Mouse (Mus musculus) CD4-positive, CD25-positive, alpha-beta regulatory T cell, adult 4 months (primary cell): ENCODE results near the gene AC124108.1. TPM values are rescaled to one million over a fixed set of nuclear protein-coding genes. Genes with fewer than 3 reads are reported as not detected.
A peak's percentile ranks its signal among the peaks of the same experiment; 100 is the strongest.
"Not testable (repeated sequence)": the region's sequence is repeated elsewhere in the genome, so short reads cannot be mapped to it uniquely, and the experiment has no call there.

Experiments used
- ATAC-seq: one replicate; pipeline ENCODE4 v1.8.0; 2017
- polyA plus RNA-seq, 2 experiments: library from polyadenylated mRNA; unstranded; fragments of 100-300 nt; shearing (Covaris generic); gene quantifications; one replicate each; pipeline ENCODE4 v1.2.1; 2017

Gene AC124108.1
- not detected for polyA plus RNA-seq

- ATAC-seq: no peak
These were observed at the start of gene AC124108.1, which contains the start of gene Lemd1 for GRCm38 (mm10) chr1:132191093-132191785. Gene AC124108.1, plus strand, starts transcription at chr1:132191457. Gene Lemd1, plus strand, starts transcription at chr1:132191431.

- no peak for ATAC-seq
These were observed 49.5 kb upstream of the AC124108.1 start for GRCm38 (mm10) chr1:132141753-132142152.

DNA sequence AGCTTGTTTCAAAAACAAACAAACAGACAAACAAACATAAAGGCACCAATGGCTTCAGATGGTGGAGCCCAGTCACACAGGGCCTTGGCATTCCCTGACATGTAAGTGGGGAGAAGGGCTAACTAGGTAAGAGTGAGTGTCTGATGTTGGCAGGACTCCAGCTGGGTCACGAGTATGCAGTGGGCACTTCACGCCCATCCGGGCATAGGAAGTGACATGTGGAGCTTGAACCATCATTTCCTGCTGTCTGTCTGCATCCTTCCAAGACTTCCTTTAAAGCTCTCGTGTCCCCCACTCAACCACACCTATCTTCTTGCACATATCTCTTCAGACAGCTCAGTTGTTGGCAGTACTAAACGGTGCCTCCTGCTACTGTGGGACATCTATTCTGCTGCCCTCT, 48.2 kb upstream of the AC124108.1 start:
- ATAC-seq: no peak

- ATAC-seq: no peak
These were observed 47.5 kb upstream of the AC124108.1 start for GRCm38 (mm10) chr1:132143730-132144129.

- ATAC-seq: no peak
These were observed 47.0 kb upstream of the AC124108.1 start for GRCm38 (mm10) chr1:132144223-132144622.

DNA sequence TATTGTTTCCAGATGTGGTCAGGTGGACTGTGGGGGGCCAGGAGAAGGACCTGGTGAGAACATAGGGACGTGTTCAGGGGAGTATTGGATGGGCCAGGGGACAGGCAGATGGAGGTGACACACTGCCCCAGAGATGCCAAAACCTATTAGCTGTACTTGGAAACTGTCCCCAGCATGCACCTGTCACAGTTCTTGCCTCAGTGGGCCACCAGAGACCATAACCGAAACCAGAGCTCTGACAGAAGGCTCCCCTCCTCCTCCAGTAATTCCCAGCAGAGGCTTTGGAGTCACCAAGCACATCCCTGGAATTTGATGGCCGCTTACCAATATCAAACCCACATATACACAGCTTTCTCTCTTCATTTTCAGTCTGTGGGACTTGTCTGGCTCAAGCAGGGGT, 46.4 kb upstream of the AC124108.1 start:
- no peak for ATAC-seq

DNA sequence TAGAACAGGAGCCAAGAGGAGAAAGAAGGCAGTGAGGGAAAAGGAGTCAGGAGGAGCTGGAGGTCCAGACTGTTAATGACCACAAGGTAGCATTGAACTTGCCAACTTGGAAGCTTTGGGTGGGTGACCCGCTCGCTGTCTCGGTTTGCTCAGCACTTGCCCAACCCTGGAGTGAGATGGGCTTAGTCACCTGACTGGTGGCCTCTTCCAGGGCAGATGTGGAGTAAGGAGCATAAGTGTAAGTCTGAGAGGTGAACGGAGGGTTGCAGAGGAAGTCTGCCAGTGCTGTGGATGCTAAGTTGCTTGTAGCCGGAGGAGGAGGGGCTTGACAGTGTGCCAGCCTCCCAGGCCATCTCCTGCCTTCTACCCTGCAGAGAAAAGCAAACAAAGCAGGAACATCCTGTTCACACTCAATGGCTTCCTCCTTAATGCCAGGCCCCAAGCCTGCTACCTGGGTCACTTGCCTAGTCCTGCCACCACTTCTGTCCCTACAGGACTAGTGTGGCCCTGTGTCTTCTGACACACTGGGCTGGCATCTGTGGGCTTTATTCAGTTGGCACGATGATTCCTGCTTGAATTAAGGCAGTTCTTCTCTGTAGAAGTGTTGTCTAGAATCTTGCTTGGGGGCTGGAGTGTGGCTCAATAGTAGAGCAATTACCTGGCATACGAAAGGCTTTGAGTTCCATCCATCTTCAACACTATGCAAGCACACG, 45.1 kb upstream of the AC124108.1 start:
- no peak for ATAC-seq

- ATAC-seq: no peak
These were observed 41.8 kb upstream of the AC124108.1 start for GRCm38 (mm10) chr1:132149410-132149809.

DNA sequence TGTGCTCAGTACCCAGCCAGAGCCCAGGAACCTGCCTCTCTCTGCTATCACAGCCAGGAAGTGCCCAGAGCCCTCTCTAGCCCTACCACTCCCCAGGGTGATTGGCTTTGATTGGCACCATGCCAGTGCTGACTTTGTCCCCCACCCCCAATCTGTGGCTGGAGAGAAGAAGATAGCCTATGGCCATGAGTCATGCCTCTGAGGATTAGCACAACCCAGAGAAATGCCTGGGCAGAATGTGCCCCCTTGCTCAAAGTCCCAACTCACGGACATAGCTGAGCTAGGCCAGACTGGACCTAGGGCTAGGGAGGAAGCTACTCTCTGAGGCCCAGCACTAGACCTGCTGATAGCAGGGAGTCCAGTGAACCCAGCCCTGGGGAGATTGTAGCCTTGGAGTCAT, 41.1 kb upstream of the AC124108.1 start:
- ATAC-seq: no peak

- ATAC-seq: no peak
These were observed 40.2 kb upstream of the AC124108.1 start for GRCm38 (mm10) chr1:132150817-132151601.

DNA sequence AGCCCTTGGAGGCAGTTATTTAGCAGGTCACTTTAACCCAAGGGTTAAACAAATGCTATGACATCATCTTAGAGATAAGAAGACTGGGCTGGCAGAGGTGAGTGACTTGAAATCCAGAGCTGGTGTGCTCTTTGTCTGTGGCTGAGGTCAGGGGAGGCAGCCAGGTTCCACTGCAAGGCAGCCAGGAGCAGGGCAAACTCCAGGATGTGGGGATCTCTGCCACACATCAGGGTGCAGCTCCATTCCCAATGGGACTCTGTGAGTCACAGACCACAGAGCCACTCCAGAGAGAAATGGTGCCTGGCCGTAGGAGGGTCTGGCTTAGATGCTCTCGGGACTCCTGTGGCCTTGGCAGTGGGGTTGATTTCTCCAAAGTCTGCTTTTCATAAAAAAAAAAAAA, 39.3 kb upstream of the AC124108.1 start:
- ATAC-seq: no peak

DNA sequence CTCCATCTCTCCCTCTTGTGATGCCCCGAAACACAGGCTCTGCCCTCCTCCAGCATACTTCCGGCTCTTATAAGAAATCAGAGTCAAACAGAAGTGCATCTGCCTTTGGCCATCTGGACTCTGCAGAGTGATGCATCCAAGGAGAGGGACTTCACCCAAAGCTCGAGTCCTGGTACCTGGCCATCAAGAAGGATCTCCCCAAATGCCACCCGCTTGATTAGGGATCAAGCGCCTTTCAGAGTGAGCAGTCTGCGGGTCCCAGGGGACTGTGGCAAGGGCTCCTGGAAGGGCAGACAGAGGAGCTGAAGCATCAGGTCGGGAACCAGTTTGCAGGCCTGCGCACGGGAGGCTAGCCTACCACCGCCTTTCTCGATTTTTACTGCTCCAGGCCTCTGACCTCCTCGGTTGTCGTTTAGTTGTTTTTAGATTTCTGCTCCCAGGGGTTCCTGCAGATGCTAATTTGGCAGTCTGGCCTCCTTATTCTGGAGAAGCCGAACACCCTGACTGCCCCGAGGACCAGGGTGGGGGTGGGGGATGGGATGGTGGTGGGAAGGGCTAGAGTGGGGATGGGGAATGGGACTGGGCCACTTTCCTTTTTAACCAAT, 38.1 kb upstream of the AC124108.1 start:
- no peak for ATAC-seq

GRCm38 (mm10) chr1:132153691-132154090, 37.6 kb upstream of the AC124108.1 start:
- ATAC-seq: no peak

- ATAC-seq: peak; percentile 87
These were observed 35.5 kb upstream of the AC124108.1 start for GRCm38 (mm10) chr1:132155737-132156136.

DNA sequence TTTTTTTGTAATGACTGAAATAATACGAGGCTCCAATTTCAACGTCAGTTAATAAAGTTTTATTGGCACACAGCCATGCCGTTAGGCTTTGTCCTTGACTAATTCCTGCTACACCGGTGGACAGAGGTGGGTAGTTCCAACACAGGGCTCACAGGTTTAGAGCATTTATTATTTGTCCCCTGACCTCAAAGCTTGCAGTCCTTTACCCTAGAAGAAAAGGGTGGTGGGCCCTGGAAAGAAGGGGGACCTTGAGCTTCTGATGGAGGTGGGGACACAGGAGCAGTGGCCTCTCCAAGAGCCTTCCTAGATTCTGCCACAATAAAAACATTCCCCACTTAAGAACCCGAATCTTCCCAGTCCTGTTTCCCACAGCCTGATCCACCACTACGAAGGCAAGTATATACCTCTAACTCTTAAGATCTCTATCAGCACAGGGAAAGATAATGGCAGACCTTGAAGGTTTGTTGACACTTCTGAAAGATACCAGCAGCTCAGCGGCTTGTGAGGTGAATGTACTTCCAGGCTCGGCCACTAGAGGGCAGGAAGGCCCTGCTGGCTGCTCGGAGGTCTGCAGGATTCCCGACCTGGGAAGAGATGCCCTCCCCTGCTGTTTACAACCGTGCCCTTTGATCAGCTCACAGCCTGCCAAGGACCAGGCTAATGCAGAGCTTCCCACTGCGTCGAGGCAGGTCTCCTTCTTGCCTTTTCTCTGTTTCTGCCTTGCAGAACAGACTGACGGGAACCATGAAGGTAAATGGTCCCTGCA, 34.1 kb upstream of the AC124108.1 start:
- peak; percentile 63 for ATAC-seq

GRCm38 (mm10) chr1:132157808-132158207, 33.4 kb upstream of the AC124108.1 start:
- ATAC-seq: no peak

DNA sequence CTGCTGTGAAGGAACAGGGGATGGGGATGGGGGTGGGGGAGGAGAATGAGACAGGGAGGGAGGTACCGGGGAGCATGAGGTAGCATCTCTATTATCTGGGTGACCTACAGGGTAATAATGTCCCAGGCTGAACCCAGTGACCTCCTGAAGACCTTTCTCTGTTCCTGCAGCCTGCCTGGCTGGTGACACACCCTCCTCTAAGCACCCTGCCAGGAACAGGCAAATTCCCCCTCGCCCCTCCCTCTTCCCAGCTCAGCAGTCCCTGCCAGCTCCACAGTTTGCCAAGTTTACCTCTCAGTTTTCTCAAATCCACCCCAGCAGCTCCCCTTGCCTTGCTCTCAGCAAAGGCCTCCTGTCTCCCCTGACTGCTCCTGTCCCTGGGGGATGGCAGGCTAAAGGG, 32.5 kb upstream of the AC124108.1 start:
- no peak for ATAC-seq

- ATAC-seq: no peak
These were observed 31.6 kb upstream of the AC124108.1 start for GRCm38 (mm10) chr1:132159681-132160080.

- no peak for ATAC-seq
These were observed 29.9 kb upstream of the AC124108.1 start for GRCm38 (mm10) chr1:132161211-132161880.

- ATAC-seq: not testable (repeated sequence)
These were observed 28.6 kb upstream of the AC124108.1 start for GRCm38 (mm10) chr1:132162618-132163017.

DNA sequence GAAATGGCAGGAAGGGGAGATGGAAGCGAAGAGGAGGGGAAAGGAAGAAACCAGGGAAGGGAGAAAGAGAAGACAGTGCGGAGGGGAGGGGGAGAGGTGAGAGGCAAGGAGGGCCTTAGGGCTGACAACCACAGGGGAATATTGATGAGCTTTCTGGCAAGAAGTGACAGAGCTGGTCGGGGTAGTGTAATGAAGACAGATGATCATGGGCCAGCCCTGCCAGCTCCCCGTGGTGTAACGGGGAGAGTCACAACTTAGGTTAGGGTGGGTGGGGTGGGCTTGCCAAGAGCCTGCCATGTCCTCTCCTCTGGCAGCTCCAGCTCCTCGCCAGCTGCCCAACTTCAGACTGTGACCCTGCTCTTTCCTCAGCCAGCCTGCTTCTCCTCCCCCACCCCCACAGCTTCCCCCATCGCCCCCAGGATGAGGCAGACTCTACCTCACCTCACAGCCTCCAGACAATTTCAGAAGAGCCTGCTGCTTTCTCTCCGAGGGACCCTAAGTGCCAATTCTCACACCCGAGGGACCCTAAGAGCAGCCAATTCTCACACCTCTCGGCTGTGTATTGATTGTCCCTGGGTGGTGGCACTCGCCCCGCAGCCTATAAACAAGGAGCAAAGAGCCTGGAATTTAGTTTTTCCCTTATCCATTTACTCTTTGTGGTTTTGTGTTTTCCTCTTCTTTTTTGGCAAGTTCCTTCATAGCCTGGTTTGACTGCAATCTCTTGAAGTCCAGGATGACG, 26.3 kb upstream of the AC124108.1 start:
- no peak for ATAC-seq
